Mouse (Mus musculus): ENCODE results near the gene Calcr. TPM values are rescaled to one million over a fixed set of nuclear protein-coding genes. Genes with fewer than 3 reads are reported as not detected.

The Calcr gene
- total and polyA plus RNA-seq, 2 experiments from 2014 or later = 3.3 to 14.8 TPM

GRCm38 (mm10) chr6:3664147-3664716, 100.3 kb downstream of the Calcr start:
- DNase-seq = no peak
- no peaks in the 10 kb centered on the region for H3K27me3 ChIP-seq (ENCODE audit: insufficient read depth, low read length)
- TF ChIP-seq CTCF (IDR thresholded peaks at IDR 0.05; ENCODE audit: low read depth) = no peak
- no peak overlapping the region for H3K4me2 ChIP-seq (ENCODE audit: low read depth)
- H3K9ac ChIP-seq = no peak overlapping the region
- no peaks in the 10 kb centered on the region for H3K9me3 ChIP-seq (ENCODE audit: low read length)
- H3K36me3 ChIP-seq (ENCODE audit: insufficient read depth) = no peaks in the 10 kb centered on the region
- no peak for ATAC-seq
- no peak overlapping the region for H3K27ac ChIP-seq (ENCODE audit: low read depth, low read length)
- H3K4me1 ChIP-seq (ENCODE audit: insufficient read depth) = no peaks in the 10 kb centered on the region
- H3K4me3 ChIP-seq (ENCODE audit: low read depth, low read length) = no peak overlapping the region
- 83% methylated on average over 10 of the region's 10 CpGs for WGBS

- TF ChIP-seq CTCF (IDR thresholded peaks at IDR 0.05; ENCODE audit: low read depth) = no peak
- Histone ChIP-seq H3K4me3 (ENCODE audit: low read depth, low read length) (no peak overlapping the region), H3K9me3 (ENCODE audit: low read length) (no peaks in the 10 kb centered on the region), H3K27ac (ENCODE audit: low read depth, low read length) (no peak overlapping the region), H3K9ac (no peak overlapping the region), H3K36me3 (ENCODE audit: insufficient read depth) (no peaks in the 10 kb centered on the region), H3K4me1 (ENCODE audit: insufficient read depth) (no peaks in the 10 kb centered on the region), H3K27me3 (ENCODE audit: insufficient read depth, low read length) (no peaks in the 10 kb centered on the region), H3K4me2 (ENCODE audit: low read depth) (no peak overlapping the region)
- 95% methylated on average over 4 of the region's 4 CpGs for WGBS
- DNase-seq (no peak), ATAC-seq (no peak)
Observed at GRCm38 (mm10) chr6:3658405-3658804, 106.1 kb downstream of the Calcr start.

MicroRNA genes within 50 kb of the gene (microRNA counts, 519-probe panel; counts per million panel counts)
- microRNA mmu-miR-489 (945 counts per million, percentile 6 among the panel's probes with 10 or more counts), microRNA mmu-miR-653 (not detected)

Small RNAs within 50 kb of the gene (microRNA-seq; reads per million reads assigned to microRNA genes)
- gene Mir489 (0 to 1.2 reads per million in 2 experiments), gene Mir653 (0.77 to 6.2 reads per million in 2 experiments)

Other genes with a start within 250 kb of the Calcr start
- 0.08 and 1.7 TPM in 2 replicates for gene Tfpi2, start 224.2 kb upstream of the Calcr start, total RNA-seq (2014; rRNA removed)
- 0.30 and 0.33 TPM in 2 replicates for gene Tfpi2, start 224.2 kb upstream of the Calcr start, polyA plus RNA-seq (2015; fragmentation: Nextera tagmentation; extraction: Ambion mirVana)
- not detected in 2 replicates for gene Gngt1, start 229.1 kb upstream of the Calcr start, total RNA-seq (2014; rRNA removed)
- not detected in 2 replicates for gene Gngt1, start 229.1 kb upstream of the Calcr start, polyA plus RNA-seq (2015; fragmentation: Nextera tagmentation; extraction: Ambion mirVana)
- 14.4 and 15.2 TPM in 2 replicates for gene Gng11, start 239.2 kb upstream of the Calcr start, total RNA-seq (2014; rRNA removed)
- 21.4 and 28.8 TPM in 2 replicates for gene Gng11, start 239.2 kb upstream of the Calcr start, polyA plus RNA-seq (2015; fragmentation: Nextera tagmentation; extraction: Ambion mirVana)

Data from forebrain, postnatal 0 days (tissue).